Mouse (Mus musculus): ENCODE measurements at regions not wholly inside any gene's neighbourhood (a gene's known extent, or its start where the extent isn't known, plus 50 kb on each side); places are given as distances from the start of the nearest gene placed in this dataset.

GRCm38 (mm10) chr13:69062692-69063233, 63.4 kb upstream of the Adcy2 start:
- Histone ChIP-seq H3K4me3 (ENCODE audit: low read depth, low read length) (no peak overlapping the region), H3K4me1 (ENCODE audit: control insufficient read depth, insufficient read depth, low read length) (no peaks in the 10 kb centered on the region), H3K9ac (ENCODE audit: low read depth, low read length) (no peak overlapping the region), H3K36me3 (ENCODE audit: control insufficient read depth, insufficient read depth, low read length) (no peaks in the 10 kb centered on the region), H3K9me3 (replicated peaks; ENCODE audit: control insufficient read depth, low read length, poor library complexity, severe bottlenecking) (no peaks in the 10 kb centered on the region), H3K27me3 (ENCODE audit: control insufficient read depth, insufficient read depth, low read depth, low read length) (no peaks in the 10 kb centered on the region), H3K27ac (ENCODE audit: low read length) (no peak overlapping the region), H3K4me2 (ENCODE audit: low read length) (no peak overlapping the region)
- ATAC-seq = no peak
- WGBS = 66% methylated on average over 3 of the region's 3 CpGs

GRCm38 (mm10) chr13:69061436-69061835, 62.1 kb upstream of the Adcy2 start:
- H3K4me2 ChIP-seq (ENCODE audit: low read length) = no peak overlapping the region
- H3K4me3 ChIP-seq (ENCODE audit: low read depth, low read length) = no peak overlapping the region
- no peak overlapping the region for H3K9ac ChIP-seq (ENCODE audit: low read depth, low read length)
- no peaks in the 10 kb centered on the region for H3K9me3 ChIP-seq (replicated peaks; ENCODE audit: control insufficient read depth, low read length, poor library complexity, severe bottlenecking)
- no peaks in the 10 kb centered on the region for H3K27me3 ChIP-seq (ENCODE audit: control insufficient read depth, insufficient read depth, low read depth, low read length)
- H3K36me3 ChIP-seq (ENCODE audit: control insufficient read depth, insufficient read depth, low read length) = no peaks in the 10 kb centered on the region
- no peaks in the 10 kb centered on the region for H3K4me1 ChIP-seq (ENCODE audit: control insufficient read depth, insufficient read depth, low read length)
- ATAC-seq = no peak
- WGBS = 90% methylated on average over 3 of the region's 3 CpGs
- no peak overlapping the region for H3K27ac ChIP-seq (ENCODE audit: low read length)
